Mouse (Mus musculus): ENCODE measurements at regions not wholly inside any gene's neighbourhood (a gene's known extent, or its start where the extent isn't known, plus 50 kb on each side); places are given as distances from the start of the nearest gene placed in this dataset.

DNA sequence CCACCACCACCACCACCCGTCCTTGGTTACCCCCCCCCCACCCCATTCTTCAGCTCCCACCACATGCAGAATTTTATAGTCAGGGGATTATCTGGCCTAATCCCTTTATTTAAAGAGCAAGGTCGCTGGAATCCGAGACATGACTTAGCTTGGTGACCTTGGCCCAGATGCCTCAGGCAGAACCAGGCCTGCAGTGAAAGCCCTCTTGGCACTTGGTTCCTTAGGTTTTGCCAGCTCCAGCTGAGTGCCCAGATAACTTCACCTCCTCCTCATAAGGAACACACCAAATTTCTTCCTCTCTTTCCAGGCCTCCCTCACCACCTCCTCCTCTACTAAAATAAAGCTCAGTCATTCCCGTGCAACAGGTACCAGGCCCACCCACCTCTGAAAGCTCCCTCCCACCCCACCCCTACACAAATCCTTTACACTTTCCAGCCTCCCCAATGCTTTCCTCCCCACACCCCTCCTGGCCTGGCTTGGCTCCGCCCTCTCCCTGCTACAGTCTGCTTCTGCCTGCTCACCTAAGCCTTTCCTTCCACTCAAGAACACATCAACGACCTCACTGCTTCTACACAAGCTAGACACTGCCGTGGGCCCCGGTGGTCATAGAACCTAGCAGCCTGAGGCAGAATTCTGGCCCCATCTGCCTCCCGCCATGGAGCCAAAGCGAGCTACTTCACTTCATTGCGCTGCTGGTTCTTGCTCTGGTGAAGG is 131.5 kb upstream of the Zfp703 start:
- peak; percentile 49 for DNase-seq (ENCODE audit: low spot score)

- DNase-seq (ENCODE audit: low spot score) = no peak
Observed at GRCm38 (mm10) chr8:26847009-26847408, 130.1 kb upstream of the Zfp703 start.

GRCm38 (mm10) chr8:26848098-26848772 is 128.9 kb upstream of the Zfp703 start:
- no peak for DNase-seq (ENCODE audit: low spot score)

DNA sequence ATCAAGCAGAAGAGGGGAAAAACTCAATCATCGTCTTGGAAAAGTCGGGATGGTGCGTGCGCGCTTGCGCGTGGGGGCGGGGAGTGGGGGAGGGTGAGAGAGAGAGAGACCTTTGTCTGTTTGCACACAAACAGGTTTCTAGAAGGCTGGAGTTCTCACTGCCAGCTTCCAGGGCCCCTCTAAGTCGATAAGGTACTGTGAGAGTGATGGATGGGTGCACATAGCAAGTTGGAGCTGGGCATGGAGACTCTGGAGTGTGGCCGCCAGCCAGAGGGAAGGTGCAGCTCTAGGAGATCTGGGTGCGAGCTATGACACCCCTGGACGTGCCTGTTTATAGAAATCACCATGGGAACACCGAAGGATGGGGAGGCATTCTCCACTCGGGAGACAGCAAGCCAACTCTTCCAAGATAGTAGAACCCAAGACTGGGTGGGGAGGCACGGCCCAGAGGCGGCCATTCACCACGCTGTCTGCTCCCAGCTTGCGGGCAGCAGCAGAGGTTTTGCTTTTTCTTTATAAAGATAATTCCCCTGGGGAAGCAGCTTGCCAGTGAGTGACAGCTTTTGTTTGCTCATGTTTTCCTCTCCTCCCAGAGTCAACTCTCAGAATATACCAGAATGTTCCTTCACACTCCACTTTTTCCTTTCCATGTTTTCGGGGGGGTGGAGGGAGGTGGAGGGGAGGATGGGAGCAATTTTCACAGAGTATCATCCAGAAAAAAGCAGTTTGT is 128.0 kb upstream of the Zfp703 start:
- DNase-seq (ENCODE audit: low spot score) = peak; percentile 71

DNA sequence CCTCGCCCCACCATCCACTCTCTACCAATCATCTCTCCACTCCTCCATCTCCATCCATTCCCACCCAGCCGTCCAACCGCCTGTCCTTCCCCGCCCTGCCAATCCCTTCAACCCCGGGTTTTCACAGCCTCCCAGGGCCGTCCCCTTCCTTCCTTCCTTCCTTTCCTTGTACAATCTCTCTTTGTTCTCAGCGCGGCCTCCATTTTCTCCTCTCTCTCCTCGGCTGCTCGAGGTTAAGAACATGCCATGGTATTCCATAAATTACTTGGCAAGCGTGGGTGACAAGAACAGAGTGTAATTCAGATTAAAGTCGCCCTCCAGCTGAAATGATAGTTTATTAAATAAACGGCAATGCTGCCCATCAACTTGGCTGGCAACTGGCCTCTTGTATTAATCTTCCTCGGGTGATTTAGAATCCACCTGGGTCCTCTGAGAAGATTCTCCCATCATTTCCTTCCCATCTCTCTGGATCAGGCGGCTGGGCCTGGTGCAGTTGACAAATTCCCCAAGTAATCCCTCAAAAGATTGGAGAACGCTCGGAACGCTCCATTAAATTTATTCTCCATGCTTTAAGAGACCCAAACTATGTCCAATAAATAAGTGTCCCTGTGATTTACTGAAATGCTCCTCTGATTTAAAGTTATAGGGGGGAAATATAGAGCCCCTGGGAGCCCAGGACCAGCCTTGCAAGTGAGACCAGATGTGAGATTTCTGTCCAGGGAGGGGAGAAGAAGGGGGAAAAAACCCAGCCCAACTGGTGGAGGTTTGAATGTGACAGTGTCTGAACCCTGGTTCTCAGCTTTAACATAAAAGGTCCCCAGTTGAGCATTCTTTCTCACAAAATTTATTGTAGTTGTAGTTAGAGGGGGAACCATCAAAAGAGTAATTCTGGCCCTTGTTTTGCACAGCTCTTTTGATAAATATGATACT is 125.0 kb upstream of the Zfp703 start:
- no peak for DNase-seq (ENCODE audit: low spot score)

- no peak for DNase-seq (ENCODE audit: low spot score)
Observed at GRCm38 (mm10) chr8:26852921-26853320, 124.2 kb upstream of the Zfp703 start.

GRCm38 (mm10) chr8:26854557-26855238 is 122.4 kb upstream of the Zfp703 start:
- DNase-seq (ENCODE audit: low spot score) = no peak

DNA sequence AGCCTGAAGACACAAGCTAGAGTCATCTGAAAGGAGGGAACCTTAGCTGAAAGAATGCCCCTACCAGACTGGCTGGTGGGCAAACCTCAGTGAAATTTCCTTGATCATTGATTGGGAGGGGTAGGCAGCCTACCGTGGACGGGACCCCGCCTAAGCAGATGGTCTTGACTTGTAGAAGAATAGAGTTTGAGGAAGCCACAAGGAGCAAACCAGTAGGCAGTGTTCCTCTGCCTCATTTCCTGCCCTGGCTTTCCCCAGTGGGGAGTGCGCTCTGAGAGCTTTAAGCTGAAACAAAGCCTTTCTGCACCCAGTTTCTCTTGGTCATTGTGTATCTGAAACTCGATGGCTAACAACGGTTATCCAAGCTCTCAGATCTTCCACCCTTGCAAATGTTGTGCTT is 121.9 kb upstream of the Zfp703 start:
- DNase-seq (ENCODE audit: low spot score) = no peak

- no peak for DNase-seq (ENCODE audit: low spot score)
Observed at GRCm38 (mm10) chr8:26864571-26864970, 112.6 kb upstream of the Zfp703 start.

- DNase-seq (ENCODE audit: low spot score) = no peak
Observed at GRCm38 (mm10) chr8:26864971-26865370, 112.2 kb upstream of the Zfp703 start.

DNA sequence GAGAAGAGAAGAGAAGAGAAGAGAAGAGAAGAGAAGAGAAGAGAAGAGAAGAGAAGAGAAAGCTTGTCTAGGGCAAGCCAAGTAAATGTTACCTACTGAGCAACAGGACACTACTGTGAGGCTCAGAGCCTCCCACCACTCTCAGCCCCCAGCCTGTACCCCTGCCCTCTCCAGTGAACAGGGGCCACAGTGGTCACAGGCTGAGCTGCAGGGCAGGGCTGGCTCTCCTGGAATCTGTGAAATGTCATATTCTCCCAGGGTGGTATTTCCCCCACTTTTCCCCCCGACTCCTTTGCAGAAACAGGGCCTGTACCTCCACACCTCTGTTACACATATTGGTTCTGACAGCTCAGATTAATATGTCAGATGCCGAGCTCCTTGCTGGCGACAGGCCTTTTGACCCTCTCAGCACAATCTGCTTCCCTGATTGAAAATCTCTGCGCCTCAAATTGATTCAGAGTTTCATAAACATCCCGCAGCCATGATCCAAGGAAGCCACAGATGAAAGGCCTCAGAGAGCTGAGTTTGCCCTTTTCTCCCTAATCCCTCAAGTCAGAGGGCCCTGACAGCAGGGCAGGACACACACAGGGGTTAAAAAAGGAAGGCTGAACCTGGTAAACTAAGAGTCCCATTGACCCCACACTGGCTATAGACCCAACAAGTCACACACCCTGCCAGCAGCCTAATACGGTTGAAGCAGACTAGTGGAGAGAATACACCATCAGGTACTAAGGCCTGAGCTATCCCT is 108.8 kb upstream of the Zfp703 start:
- DNase-seq (ENCODE audit: low spot score) = no peak

GRCm38 (mm10) chr8:26868849-26869110 is 108.3 kb upstream of the Zfp703 start:
- DNase-seq (ENCODE audit: low spot score) = no peak

GRCm38 (mm10) chr8:26871838-26872237 is 105.3 kb upstream of the Zfp703 start:
- no peak for DNase-seq (ENCODE audit: low spot score)

- no peak for DNase-seq (ENCODE audit: low spot score)
Observed at GRCm38 (mm10) chr8:26872382-26872781, 104.7 kb upstream of the Zfp703 start.

GRCm38 (mm10) chr8:26872815-26873214 is 104.3 kb upstream of the Zfp703 start:
- DNase-seq (ENCODE audit: low spot score) = peak; percentile 40

GRCm38 (mm10) chr8:26880177-26880576 is 96.9 kb upstream of the Zfp703 start:
- no peak for DNase-seq (ENCODE audit: low spot score)

DNA sequence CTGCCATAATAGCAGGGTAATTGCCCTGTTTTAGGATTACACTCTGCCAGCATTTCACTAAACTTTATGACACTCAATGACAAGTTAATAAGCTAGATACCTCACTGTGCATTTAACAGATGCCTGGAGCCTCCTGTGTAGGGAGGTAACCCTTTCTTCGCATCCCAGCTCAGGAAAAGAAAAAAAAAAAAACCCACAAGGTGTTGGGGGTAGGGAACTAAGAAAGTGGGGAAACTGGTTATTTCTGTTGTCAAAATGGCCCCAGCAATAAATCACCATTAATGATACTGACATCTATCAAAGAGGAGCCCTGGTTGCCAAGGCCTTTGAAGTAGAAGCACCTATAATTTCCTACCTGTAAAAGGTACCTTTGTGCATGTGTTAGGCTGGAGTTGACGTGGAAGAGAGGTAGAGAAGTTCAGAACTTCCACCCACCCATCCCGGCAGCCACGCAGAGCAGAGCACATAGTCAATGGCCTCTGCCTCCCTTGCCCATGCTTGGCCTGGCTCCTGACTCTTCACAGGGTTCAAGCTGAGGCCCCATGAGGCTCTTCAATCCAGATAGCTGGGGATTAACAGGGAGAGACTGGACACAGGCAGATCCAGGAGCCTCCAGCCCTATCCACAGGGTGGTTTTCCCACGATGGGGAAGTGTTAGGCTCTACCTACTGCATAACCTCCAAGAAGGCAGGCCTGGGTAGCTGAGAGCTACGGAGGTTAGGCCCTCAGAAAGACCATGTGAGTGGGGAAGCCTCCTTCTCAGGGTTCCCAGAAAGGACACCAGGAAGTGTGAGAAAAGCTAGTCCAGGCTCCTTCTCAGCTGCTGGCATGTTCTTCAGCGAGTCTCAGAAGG is 95.6 kb upstream of the Zfp703 start:
- DNase-seq (ENCODE audit: low spot score) = no peak

DNA sequence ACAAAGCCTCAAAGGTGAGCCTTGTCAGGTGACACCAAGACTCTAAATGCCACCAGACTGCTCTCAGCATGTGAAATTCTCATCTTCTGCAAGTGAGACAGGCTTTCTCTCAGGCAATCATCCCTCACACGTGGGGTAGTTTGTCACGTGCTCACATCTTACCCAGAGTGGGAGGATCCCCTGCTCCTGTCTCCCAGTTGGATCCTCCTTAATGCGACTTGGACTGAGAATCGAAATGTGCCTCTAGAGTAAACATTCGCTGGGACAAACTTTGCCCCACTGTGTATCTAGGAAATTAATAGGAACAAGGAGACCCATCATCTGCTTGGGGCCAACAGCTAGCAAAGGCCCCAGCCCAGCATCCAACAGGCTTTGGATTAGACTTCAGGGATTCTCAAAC is 94.5 kb upstream of the Zfp703 start:
- DNase-seq (ENCODE audit: low spot score) = no peak

GRCm38 (mm10) chr8:26883285-26883684 is 93.8 kb upstream of the Zfp703 start:
- peak; percentile 25 for DNase-seq (ENCODE audit: low spot score)

DNA sequence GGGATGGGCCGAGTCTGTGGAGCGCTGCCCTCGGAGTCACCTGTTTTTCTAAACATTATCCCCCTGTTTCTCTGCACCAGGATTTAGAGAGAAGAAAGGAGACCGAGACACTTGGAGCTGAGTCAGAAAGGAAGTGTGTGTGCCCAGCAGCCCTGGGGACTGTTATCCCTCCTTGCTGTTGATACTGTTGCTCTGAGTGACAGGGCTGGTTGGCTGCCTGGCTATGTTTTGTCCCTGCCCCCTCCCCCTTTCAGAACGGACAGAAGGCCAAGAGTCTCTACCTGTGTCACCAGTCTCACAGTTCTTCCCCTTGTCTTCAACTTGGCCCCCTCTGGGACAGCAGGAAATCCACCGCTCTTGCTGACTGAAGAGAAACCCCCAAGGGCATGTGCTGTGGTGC is 93.4 kb upstream of the Zfp703 start:
- no peak for DNase-seq (ENCODE audit: low spot score)

Measured in heart, adult 8-10 months (tissue).